Mouse (Mus musculus) urinary bladder, postnatal 25 days (tissue): ENCODE data around the gene Proca1.

Experiments used
- DNase-seq: peaks from one replicate; pipeline ENCODE4 v3.0.0; 2022; ENCODE audit warnings: low spot score

Gene Proca1

DNA sequence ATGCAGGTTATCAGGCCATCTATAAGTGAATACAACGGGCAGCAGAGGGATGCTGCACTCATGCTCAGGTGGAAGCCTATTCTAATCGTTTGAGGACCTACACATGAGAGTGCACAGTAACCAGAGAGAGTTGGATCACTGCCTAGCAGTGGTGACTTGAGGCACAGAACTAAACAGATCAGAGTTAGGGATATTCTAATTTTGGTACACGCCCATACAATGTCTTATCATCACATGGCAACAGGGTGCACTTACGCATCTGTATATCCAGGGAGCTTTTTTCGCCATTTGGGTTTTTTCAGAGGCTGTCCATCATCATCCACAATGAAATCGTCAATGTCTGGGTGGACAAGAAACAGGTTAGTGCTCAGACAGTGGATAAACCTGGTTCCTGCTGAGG, 38.3 kb downstream of the Proca1 start:
- DNase-seq, result no peak

DNA sequence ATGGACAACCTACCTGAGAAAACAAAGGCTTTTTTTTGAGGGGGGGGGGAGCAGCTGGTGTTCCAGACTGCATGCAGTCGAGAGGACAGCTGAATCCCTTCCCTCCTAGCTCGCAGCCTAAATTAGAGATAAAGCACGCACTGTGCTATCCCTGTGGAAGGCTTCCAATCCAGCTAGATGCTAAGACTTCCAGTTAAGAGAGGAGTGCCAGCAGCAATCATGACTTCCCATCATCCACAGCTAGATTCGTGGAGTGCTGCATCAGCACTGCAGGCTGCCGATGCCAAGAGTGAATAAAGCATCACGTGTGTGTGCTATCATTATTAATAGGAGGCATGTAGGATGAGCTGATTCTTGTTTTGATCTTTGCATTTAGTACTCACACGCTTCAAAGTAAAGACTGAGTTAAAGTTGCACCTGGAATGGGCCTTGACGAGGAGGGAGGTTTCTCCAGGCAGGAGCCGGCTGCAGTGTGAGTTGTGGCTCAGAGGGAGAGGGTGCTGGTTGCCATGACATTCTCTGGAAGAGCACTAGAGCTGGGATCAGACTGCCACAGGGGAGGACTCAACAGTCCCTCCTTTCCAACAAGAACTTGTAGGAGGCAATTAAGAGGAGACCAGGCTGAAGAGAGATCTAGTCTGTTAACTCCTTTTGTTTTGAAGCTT, 47.1 kb downstream of the Proca1 start:
- DNase-seq, result no peak

DNA sequence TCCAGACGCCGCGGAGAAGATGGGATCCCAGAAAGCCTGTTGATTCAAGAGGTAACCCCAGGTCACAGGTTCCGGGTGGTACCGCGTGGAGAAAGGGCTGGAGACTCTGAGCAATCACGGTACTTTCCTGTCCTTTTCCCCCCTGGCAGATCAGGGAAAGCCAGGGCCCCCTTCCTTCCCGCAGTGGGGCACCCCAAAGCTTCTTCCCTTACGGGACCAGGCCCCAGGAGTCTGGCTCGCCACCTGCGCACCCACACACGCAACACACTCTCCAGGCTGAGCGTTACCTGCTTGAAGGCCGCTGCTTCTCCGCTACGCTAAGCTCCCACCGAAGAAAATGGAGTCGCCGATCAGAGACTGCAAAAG, 52.1 kb downstream of the Proca1 start:
- DNase-seq, result no peak

DNA sequence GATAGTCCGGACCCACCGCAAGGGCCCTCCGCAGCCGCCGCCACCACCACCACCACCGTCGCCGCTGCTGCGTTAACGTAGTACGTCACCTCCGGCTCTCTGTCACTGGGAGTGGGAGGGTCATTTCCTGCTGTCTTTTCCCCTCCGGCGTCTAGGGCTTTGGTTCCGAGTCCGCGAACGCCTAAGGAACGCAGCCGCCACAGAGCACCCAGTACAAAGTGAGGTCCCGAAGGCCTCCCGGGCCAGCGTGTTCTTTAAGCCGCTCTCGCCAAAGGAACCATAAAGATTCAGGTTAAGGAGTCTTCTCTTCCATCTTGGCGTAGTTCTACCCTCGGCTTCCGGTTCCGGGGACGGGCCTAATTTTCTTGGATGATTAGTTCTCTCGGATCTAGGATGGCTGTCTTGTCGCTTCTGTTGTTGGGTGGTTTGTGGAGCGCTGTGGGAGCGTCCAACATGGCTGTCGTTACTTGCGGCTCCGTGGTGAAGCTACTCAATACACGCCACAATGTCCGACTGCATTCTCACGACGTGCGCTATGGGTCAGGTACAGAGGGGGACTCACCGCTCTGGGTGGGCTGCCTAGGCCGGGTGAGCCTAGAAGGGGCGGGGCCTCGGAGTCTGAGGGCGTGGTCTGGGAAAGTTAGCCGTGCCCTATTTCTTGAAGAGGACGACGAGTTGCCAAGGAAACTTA, 52.6 kb downstream of the Proca1 start, which contains the start of the genes Sdf2 and Supt6:
TSS of gene Sdf2 (plus strand) at position 120 of the 691 bp plus-strand sequence.
TSS of gene Supt6 (minus strand) at position 361 of the 691 bp plus-strand sequence.
- peak; percentile 87 for DNase-seq

DNA sequence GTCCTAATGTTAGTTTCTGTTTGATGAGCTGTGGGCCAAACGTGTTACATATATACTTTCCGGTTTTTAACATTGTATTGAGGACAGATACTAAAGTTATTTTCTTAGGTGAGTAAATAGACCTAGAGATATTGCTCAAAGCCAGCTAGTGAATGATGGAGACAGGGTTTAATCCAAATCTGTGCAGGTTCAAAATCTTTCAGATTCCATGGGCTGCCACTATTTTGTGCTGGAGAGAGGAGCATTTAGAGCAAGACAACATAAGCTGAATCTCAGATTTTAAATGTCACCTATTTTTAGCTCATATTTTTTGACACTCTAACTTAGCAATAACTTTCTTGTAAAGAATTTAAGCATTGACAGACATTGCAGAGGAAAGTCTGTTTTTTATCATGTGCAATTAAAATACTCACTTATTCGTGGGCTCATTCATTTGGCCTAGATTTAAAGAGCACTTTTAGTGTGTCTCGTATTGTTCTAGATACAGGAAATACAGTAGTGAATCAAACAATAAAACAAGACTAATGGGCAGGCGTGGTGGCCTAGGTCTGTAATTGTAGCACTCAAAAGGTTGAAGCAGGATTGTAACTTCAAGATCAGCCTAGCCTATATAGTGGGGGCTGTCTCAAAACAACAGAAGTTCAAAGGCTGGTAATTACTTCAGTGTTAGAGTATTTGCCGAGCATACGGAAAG, 53.3 kb downstream of the Proca1 start:
- DNase-seq, result no peak

DNA sequence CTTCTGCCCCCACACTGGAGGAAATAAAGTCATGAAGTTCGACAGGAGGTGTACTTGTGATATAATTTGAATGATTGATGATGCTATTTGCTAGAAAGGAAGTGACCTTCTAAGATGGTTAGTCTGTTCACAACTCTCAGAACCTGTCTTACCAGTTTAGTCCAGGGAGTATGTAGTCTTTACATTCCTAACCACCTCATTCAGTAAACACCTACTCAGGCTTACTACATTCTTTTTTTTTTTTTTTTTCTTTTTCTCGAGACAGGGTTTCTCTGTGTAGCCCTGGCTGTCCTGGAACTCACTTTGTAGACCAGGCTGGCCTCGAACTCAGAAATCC, 53.8 kb downstream of the Proca1 start:
- no peak for DNase-seq

DNA sequence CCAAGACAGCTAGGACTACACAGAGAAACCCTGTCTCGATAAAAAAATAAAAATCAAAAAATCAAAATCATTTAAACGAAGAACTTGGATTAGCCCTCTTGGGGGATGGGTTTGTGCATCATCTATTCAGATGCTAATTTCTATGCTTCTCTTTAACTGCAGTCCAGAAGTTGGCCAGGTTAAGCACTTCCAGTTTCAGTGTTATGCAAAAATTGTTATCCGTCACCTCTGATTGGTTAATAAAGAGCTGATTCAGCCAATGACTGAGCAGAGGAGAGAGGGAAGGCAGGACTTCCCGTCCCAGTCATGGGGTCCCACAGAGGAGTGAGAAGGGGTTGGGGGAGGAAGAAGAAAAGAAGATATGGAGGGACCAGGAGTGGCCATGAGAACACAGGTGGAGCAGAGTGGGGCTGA, 54.5 kb downstream of the Proca1 start:
- DNase-seq, result no peak
